Mouse (Mus musculus): ENCODE results near the gene Gm973.

Gm973 gene

GRCm38 (mm10) chr1:59580880-59581279 lies 64.8 kb downstream of the Gm973 start:
- no peak for DNase-seq (ENCODE audit: low read depth, low spot score)

GRCm38 (mm10) chr1:59584656-59585410 lies 68.8 kb downstream of the Gm973 start:
- DNase-seq (ENCODE audit: low read depth, low spot score) = peak; percentile 80

- DNase-seq (ENCODE audit: low read depth, low spot score) = no peak
These were observed 73.2 kb downstream of the Gm973 start for GRCm38 (mm10) chr1:59589271-59589670.

GRCm38 (mm10) chr1:59592359-59592758 lies 76.3 kb downstream of the Gm973 start:
- no peak for DNase-seq (ENCODE audit: low read depth, low spot score)

GRCm38 (mm10) chr1:59592876-59593275 lies 76.8 kb downstream of the Gm973 start:
- DNase-seq (ENCODE audit: low read depth, low spot score) = no peak

GRCm38 (mm10) chr1:59593622-59594035 lies 77.6 kb downstream of the Gm973 start:
- DNase-seq (ENCODE audit: low read depth, low spot score) = no peak

- no peak for DNase-seq (ENCODE audit: low read depth, low spot score)
These were observed 78.7 kb downstream of the Gm973 start for GRCm38 (mm10) chr1:59594586-59595266.

- DNase-seq (ENCODE audit: low read depth, low spot score) = no peak
These were observed 79.5 kb downstream of the Gm973 start for GRCm38 (mm10) chr1:59595609-59596008.

- DNase-seq (ENCODE audit: low read depth, low spot score) = no peak
These were observed 86.7 kb downstream of the Gm973 start for GRCm38 (mm10) chr1:59602531-59603416.

- no peak for DNase-seq (ENCODE audit: low read depth, low spot score)
These were observed 87.3 kb downstream of the Gm973 start for GRCm38 (mm10) chr1:59603417-59603712.

GRCm38 (mm10) chr1:59603893-59604292 lies 87.8 kb downstream of the Gm973 start:
- DNase-seq (ENCODE audit: low read depth, low spot score) = peak; percentile 81

- DNase-seq (ENCODE audit: low read depth, low spot score) = peak; percentile 87
These were observed 90.4 kb downstream of the Gm973 start for GRCm38 (mm10) chr1:59606479-59606878.

- peak; percentile 41 for DNase-seq (ENCODE audit: low read depth, low spot score)
These were observed 91.0 kb downstream of the Gm973 start for GRCm38 (mm10) chr1:59607071-59607470.

GRCm38 (mm10) chr1:59608125-59608762 lies 92.2 kb downstream of the Gm973 start:
- DNase-seq (ENCODE audit: low read depth, low spot score) = no peak

- peak; percentile 89 for DNase-seq (ENCODE audit: low read depth, low spot score)
These were observed 92.9 kb downstream of the Gm973 start for GRCm38 (mm10) chr1:59608920-59609319.

GRCm38 (mm10) chr1:59609458-59609857 lies 93.4 kb downstream of the Gm973 start:
- DNase-seq (ENCODE audit: low read depth, low spot score) = peak; percentile 87

- DNase-seq (ENCODE audit: low read depth, low spot score) = peak; percentile 40
These were observed 93.8 kb downstream of the Gm973 start for GRCm38 (mm10) chr1:59609896-59610295.

- DNase-seq (ENCODE audit: low read depth, low spot score) = peak; percentile 81
These were observed 94.9 kb downstream of the Gm973 start for GRCm38 (mm10) chr1:59610929-59611328.

- DNase-seq (ENCODE audit: low read depth, low spot score) = peak; percentile 95
These were observed 97.7 kb downstream of the Gm973 start for GRCm38 (mm10) chr1:59613795-59614194.

GRCm38 (mm10) chr1:59615021-59615420 lies 99.0 kb downstream of the Gm973 start:
- DNase-seq (ENCODE audit: low read depth, low spot score) = no peak

GRCm38 (mm10) chr1:59619201-59619600 lies 103.1 kb downstream of the Gm973 start:
- no peak for DNase-seq (ENCODE audit: low read depth, low spot score)
